Mouse (Mus musculus) embryo, embryonic 10 days (tissue): ENCODE results near the gene Alkbh1.

ENCODE experiments used
- DNase-seq: peaks from one replicate; pipeline ENCODE4 v3.0.0-alpha.2; 2015; ENCODE audit warnings: low spot score

Alkbh1 gene

DNA sequence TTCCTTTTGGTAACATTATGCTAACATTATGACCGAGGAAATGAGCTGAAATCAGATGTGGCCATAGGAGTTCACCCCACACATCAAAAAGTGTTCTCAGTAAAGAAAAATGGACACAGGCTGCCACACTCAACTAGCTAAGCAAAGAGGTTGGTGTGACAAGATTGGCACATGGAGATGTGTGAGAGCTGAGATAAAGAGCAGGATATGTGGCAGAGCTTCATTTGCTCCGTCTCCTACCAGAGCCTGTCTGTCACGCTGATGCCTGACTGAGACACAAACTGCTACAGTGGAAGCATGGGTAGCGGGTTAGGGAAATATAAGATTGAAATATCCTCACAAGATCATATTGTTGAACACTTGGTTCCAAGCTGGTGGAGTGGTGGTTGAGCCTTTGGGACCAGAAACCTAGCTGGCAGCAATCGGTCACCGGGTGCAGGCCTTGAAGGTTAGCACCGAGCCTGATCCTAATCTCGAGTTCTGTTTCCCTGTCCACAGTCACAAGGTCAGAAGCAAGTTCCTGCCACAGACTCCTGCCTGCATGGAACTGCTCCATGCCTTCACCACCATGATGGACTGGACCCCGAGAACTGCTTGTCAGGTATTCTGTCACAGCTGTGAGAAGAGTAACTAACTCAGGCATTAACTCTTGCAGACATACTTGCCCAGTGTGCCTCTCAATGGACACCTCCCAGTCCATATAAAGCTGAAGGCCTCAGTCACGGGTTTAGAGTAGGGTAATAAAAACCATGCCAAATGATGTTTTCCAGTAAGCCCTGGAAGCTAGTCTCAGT is 63.0 kb downstream of the Alkbh1 start:
- no peak for DNase-seq

DNA sequence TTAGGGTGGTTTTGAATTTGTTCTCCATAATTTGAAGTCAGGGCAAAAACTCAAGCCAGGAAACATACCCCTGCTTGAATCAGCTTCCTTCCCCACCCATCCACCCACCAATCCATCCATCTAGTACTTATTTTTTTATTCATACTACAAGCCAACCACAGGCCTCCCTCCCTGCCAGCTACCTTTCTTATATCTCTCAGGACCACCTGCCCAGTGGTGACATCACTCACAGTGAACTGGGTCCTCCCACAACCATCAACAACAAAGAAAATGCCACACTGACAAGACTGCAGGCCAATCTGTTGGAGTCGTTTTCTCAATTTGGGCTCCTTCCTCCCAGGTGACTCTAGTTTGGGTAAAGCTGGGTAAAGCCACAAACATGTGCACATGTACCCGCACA is 64.3 kb downstream of the Alkbh1 start:
- DNase-seq: no peak
